Mouse (Mus musculus) T-helper 2 cell (primary cell): ENCODE measurements around the gene Cadps.

Experiments
- in situ Hi-C: fragments of 300-600 bp; cut with MboI, MseI; formaldehyde crosslinking; loops from one replicate; pipeline ENCODE4 v1.15.1; 2025; ENCODE audit warnings: high pct_unique_total_duplicates

The Cadps gene

GRCm38 (mm10) chr14:12527296-12527695 lies 295.6 kb downstream of the Cadps start:
- in situ Hi-C loops: no loop called here

GRCm38 (mm10) chr14:12507018-12507417 lies 315.9 kb downstream of the Cadps start:
- in situ Hi-C loops: no loop called here

- in situ Hi-C loops: no loop called here
These were observed 318.5 kb downstream of the Cadps start for GRCm38 (mm10) chr14:12504191-12504947.

- in situ Hi-C loops: no loop called here
These were observed 360.7 kb downstream of the Cadps start for GRCm38 (mm10) chr14:12462206-12462605.

GRCm38 (mm10) chr14:12459700-12460099 lies 363.2 kb downstream of the Cadps start:
- in situ Hi-C loops: no loop called here

- in situ Hi-C loops: no loop called here
These were observed 367.8 kb downstream of the Cadps start for GRCm38 (mm10) chr14:12455064-12455591.

GRCm38 (mm10) chr14:12450807-12451206 lies 372.1 kb downstream of the Cadps start:
- in situ Hi-C loops: no loop called here

- in situ Hi-C loops: no loop called here
These were observed 374.0 kb downstream of the Cadps start for GRCm38 (mm10) chr14:12448883-12449282.

- in situ Hi-C loops: no loop called here
These were observed 381.9 kb downstream of the Cadps start for GRCm38 (mm10) chr14:12441019-12441418.

- in situ Hi-C loops: no loop called here
These were observed 384.9 kb downstream of the Cadps start for GRCm38 (mm10) chr14:12437976-12438375.

GRCm38 (mm10) chr14:12437422-12437821 lies 385.5 kb downstream of the Cadps start:
- in situ Hi-C loops: no loop called here

GRCm38 (mm10) chr14:12436903-12437368 lies 385.9 kb downstream of the Cadps start:
- in situ Hi-C loops: no loop called here

- in situ Hi-C loops: loop anchor here (10.0 kb wide), 1 partner anchor 593 kb away; no protein-coding TSS in a partner anchor
These were observed 394.7 kb downstream of the Cadps start for GRCm38 (mm10) chr14:12428021-12428654.

GRCm38 (mm10) chr14:12425311-12425710 lies 397.6 kb downstream of the Cadps start:
- in situ Hi-C loops: loop anchor here (10.0 kb wide), 1 partner anchor 591 kb away; no protein-coding TSS in a partner anchor

GRCm38 (mm10) chr14:12410276-12410675 lies 412.6 kb downstream of the Cadps start:
- in situ Hi-C loops: no loop called here

- in situ Hi-C loops: no loop called here
These were observed 413.1 kb downstream of the Cadps start for GRCm38 (mm10) chr14:12409811-12410210.

GRCm38 (mm10) chr14:12406588-12406987 lies 416.3 kb downstream of the Cadps start:
- in situ Hi-C loops: no loop called here

- in situ Hi-C loops: no loop called here
These were observed 417.7 kb downstream of the Cadps start for GRCm38 (mm10) chr14:12405201-12405600.

GRCm38 (mm10) chr14:12404724-12405123 lies 418.2 kb downstream of the Cadps start:
- in situ Hi-C loops: no loop called here

GRCm38 (mm10) chr14:12404052-12404451 lies 418.8 kb downstream of the Cadps start:
- in situ Hi-C loops: no loop called here

GRCm38 (mm10) chr14:12400116-12400515 lies 422.8 kb downstream of the Cadps start:
- in situ Hi-C loops: no loop called here

GRCm38 (mm10) chr14:12397561-12397960 lies 425.3 kb downstream of the Cadps start:
- in situ Hi-C loops: no loop called here

GRCm38 (mm10) chr14:12394318-12394717 lies 428.6 kb downstream of the Cadps start:
- in situ Hi-C loops: no loop called here
